In the genomic region with DNA sequence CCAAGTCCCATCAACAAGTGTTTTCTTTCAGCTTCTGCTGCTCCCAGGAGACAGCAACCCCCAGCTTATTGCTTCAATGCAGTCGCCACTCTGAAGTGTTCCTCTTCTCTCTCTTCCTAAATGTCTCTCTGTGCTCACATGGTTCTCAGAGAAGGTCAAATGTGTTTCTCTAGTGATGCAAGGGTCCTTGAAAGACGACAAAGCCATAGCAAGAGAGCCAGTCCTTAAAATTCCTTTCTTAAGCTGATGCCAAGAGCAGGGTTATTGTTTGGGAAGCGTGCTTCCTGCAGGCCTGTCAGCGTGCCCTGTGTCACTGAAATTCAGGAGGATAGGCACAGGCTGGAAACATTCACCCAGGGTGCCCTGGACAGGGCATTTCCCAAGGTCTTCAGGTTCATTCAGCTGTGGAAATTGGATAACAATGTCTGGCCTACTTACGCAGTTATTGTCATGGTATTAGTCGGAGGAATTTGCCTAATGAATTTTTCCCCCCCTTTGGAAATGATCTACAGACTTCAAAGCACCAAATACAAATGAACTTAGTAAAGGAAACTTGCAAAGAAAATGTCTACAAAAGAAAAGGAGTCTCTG, we compare ENCODE assay signal across 21 mouse cellular contexts. TPM values are rescaled to one million over a fixed set of nuclear protein-coding genes. Genes with fewer than 3 reads are reported as not detected.
DNase-seq lines count a peak whose midpoint lies in the region; ATAC-seq and TF ChIP-seq lines count a peak whose summit lies in the region.
"Had no signal": no experiment of that assay in that cellular context is flagged by ENCODE, and none has a peak within 500 bp of the region (broad histone marks: within the 10 kb centered on the region; RNA-seq: fewer than 3 reads in every experiment).

No protein-coding gene starts in this region.

- H3K9ac ChIP-seq in kidney, postnatal 0 days (ENCODE audit: low read depth, low read length), result no peak overlapping the region
- H3K9ac ChIP-seq in midbrain, embryonic 11.5 days (ENCODE audit: low read length), result no peak overlapping the region
- no peak overlapping the region for H3K9ac ChIP-seq in midbrain, embryonic 13.5 days (replicated peaks)
- H3K9ac ChIP-seq: embryonic facial prominence, embryonic 13.5 days; forebrain, postnatal 0 days; hindbrain, embryonic 12.5 days; intestine, embryonic 15.5 days; liver, embryonic 14.5 days; midbrain, embryonic 12.5 days had no signal

- no peak for TF ChIP-seq CTCF in kidney, postnatal 0 days (IDR thresholded peaks at IDR 0.05; ENCODE audit: low read depth)

- H3K4me3 ChIP-seq in kidney, postnatal 0 days (replicated peaks; ENCODE audit: low read depth, low read length), result no peak overlapping the region
- H3K4me3 ChIP-seq in midbrain, embryonic 11.5 days (ENCODE audit: low read depth, low read length), result no peak overlapping the region
- H3K4me3 ChIP-seq in midbrain, embryonic 13.5 days (replicated peaks), result no peak overlapping the region
- H3K4me3 ChIP-seq: embryonic facial prominence, embryonic 13.5 days; hindbrain, embryonic 12.5 days; intestine, embryonic 15.5 days; midbrain, embryonic 12.5 days had no signal

- no peak for ATAC-seq in kidney, postnatal 0 days (replicated peaks; ENCODE audit: low FRiP score, low read depth)
- no peak for ATAC-seq in midbrain, embryonic 11.5 days (ENCODE audit: low FRiP score)
- ATAC-seq in midbrain, embryonic 13.5 days, result no peak
- ATAC-seq: CD4-positive, CD25-positive, alpha-beta regulatory T cell, adult 4 months; forebrain, postnatal 0 days; intestine, embryonic 15.5 days had no signal

- H3K9me3 ChIP-seq in kidney, postnatal 0 days (replicated peaks; ENCODE audit: low read length), result no peaks in the 10 kb centered on the region
- no peaks in the 10 kb centered on the region for H3K9me3 ChIP-seq in midbrain, embryonic 11.5 days (ENCODE audit: control insufficient read depth, low read length)
- no peaks in the 10 kb centered on the region for H3K9me3 ChIP-seq in midbrain, embryonic 13.5 days
- H3K9me3 ChIP-seq: embryonic facial prominence, embryonic 13.5 days; hindbrain, embryonic 12.5 days; intestine, embryonic 15.5 days; midbrain, embryonic 12.5 days had no signal

- no peak overlapping the region for H3K4me2 ChIP-seq in kidney, postnatal 0 days (ENCODE audit: low read length)
- no peak overlapping the region for H3K4me2 ChIP-seq in midbrain, embryonic 11.5 days
- no peak overlapping the region for H3K4me2 ChIP-seq in midbrain, embryonic 13.5 days (replicated peaks)
- H3K4me2 ChIP-seq: embryonic facial prominence, embryonic 13.5 days; heart, embryonic 11.5 days; hindbrain, embryonic 12.5 days; intestine, embryonic 15.5 days; midbrain, embryonic 12.5 days had no signal

- 43% methylated on average over 6 of the region's 6 CpGs for WGBS in kidney, postnatal 0 days
- WGBS in midbrain, embryonic 11.5 days, result 24% methylated on average over 6 of the region's 6 CpGs
- WGBS in midbrain, embryonic 13.5 days, result 15% methylated on average over 6 of the region's 6 CpGs

- H3K36me3 ChIP-seq in kidney, postnatal 0 days (ENCODE audit: insufficient read depth, low read length), result no peaks in the 10 kb centered on the region
- H3K36me3 ChIP-seq in midbrain, embryonic 11.5 days (ENCODE audit: control insufficient read depth, insufficient read depth, low read length), result no peaks in the 10 kb centered on the region
- H3K36me3 ChIP-seq in midbrain, embryonic 13.5 days, result no peaks in the 10 kb centered on the region
- H3K36me3 ChIP-seq: embryonic facial prominence, embryonic 13.5 days; hindbrain, embryonic 12.5 days; intestine, embryonic 15.5 days; midbrain, embryonic 12.5 days had no signal

- H3K27ac ChIP-seq in kidney, postnatal 0 days, result peak overlapping the region; percentile 34; the same call in 1 of the 2 replicates
- H3K27ac ChIP-seq in midbrain, embryonic 11.5 days (ENCODE audit: low read depth, low read length), result no peak overlapping the region
- H3K27ac ChIP-seq in midbrain, embryonic 13.5 days, result no peak overlapping the region
- H3K27ac ChIP-seq: embryonic facial prominence, embryonic 13.5 days; hindbrain, embryonic 12.5 days; intestine, embryonic 15.5 days; liver, embryonic 14.5 days; macrophage; midbrain, embryonic 12.5 days; stomach, postnatal 0 days had no signal

- no peaks in the 10 kb centered on the region for H3K27me3 ChIP-seq in kidney, postnatal 0 days (ENCODE audit: insufficient read depth, low read length)
- H3K27me3 ChIP-seq in midbrain, embryonic 11.5 days (ENCODE audit: control insufficient read depth, insufficient read depth, low read length), result no peaks in the 10 kb centered on the region
- H3K27me3 ChIP-seq in midbrain, embryonic 13.5 days, result peaks cover 3% of the 10 kb centered on the region; the same call in 1 of the 2 replicates
- H3K27me3 ChIP-seq: intestine, embryonic 15.5 days had no signal

- peak; percentile 31 for DNase-seq in adrenal gland, adult 2 months
- no peak for DNase-seq in adrenal gland, postnatal 10 days
- no peak for DNase-seq in kidney, postnatal 0 days (ENCODE audit: low spot score)
- no peak for DNase-seq in kidney, postnatal 10 days
- peak; percentile 69 for DNase-seq in midbrain, embryonic 11.5 days (ENCODE audit: low spot score, missing footprints)
- DNase-seq in retina, embryonic 14.5 days (ENCODE audit: low spot score), result peak; percentile 79
- no peak for DNase-seq in cerebellum, postnatal 4 days (ENCODE audit: low spot score in 2 of 2)
- DNase-seq: cerebellum, adult 9-10 months; forebrain, postnatal 0 days; heart, postnatal 10 days; thymus, postnatal 14 days had no signal

- H3K4me1 ChIP-seq in kidney, postnatal 0 days (replicated peaks; ENCODE audit: insufficient read depth, low read length), result no peaks in the 10 kb centered on the region
- H3K4me1 ChIP-seq in midbrain, embryonic 11.5 days (ENCODE audit: control insufficient read depth, insufficient read depth, low read length), result peaks cover 8% of the 10 kb centered on the region
- H3K4me1 ChIP-seq in midbrain, embryonic 13.5 days (replicated peaks), result peaks cover 16% of the 10 kb centered on the region
- H3K4me1 ChIP-seq: embryonic facial prominence, embryonic 13.5 days; intestine, embryonic 15.5 days had no signal

RNA-seq across cellular contexts. Expression of a gene that starts 7.9 kb away (rescaled TPM):
- total RNA-seq in adrenal gland, adult 2 months (2021), result 10 to 100 TPM in 1 of 2 experiments, 1 to 10 TPM in 1; 1.3 to 12.8 TPM
- 7.5 and 30.5 TPM in 2 replicates for polyA plus RNA-seq in adrenal gland, adult 2 months (2012; rRNA removed)
- 1 to 10 TPM in 1 of 2 experiments, under 1 TPM in 1; 1.00 to 1.1 TPM for total RNA-seq in adrenal gland, postnatal 10 days (2021)
- polyA plus RNA-seq in kidney, postnatal 0 days (2015; fragmentation: Nextera tagmentation; extraction: Ambion mirVana), result 66.5 and 72.5 TPM in 2 replicates
- polyA plus RNA-seq in midbrain, embryonic 11.5 days (2014; fragmentation: Nextera tagmentation; extraction: Ambion mirVana), result 3.8 and 4.1 TPM in 2 replicates
- polyA plus RNA-seq in midbrain, embryonic 13.5 days (2015; fragmentation: Nextera tagmentation; extraction: Ambion mirVana), result 6.8 and 8.2 TPM in 2 replicates
- polyA plus RNA-seq: CD4-positive, CD25-positive, alpha-beta regulatory T cell, adult 4 months; macrophage had no signal

Comparison
In these comparisons a context has a peak if more than half of its experiments do, and no peak if none do; other contexts are left out.
1. DNase-seq: peak in adrenal gland, adult 2 months (single experiment), midbrain, embryonic 11.5 days (single experiment) and retina, embryonic 14.5 days (single experiment); none in adrenal gland, postnatal 10 days (single experiment), kidney, postnatal 0 days (single experiment), kidney, postnatal 10 days (single experiment) and cerebellum, postnatal 4 days (0 of 2).